Mouse (Mus musculus) midbrain, embryonic 14.5 days (tissue): ENCODE data around the gene Pink1. TPM values are rescaled to one million over a fixed set of nuclear protein-coding genes. Genes with fewer than 3 reads are reported as not detected.

Source experiments
- ATAC-seq: fragments of 200-750 bp; cut with Nextera tagmentation; 2 replicates; pipeline ENCODE4 v1.8.0; 2017; ENCODE audit warnings: moderate number of reproducible peaks, moderate library complexity; ENCODE audit not compliant: low FRiP score, low TSS enrichment
- DNase-seq: peaks from one replicate; pipeline ENCODE4 v3.0.0-alpha.2; 2015
- H3K27ac ChIP-seq: fragments of 300-500 bp; sonication (generic); replicated peaks from 2 replicates; pipeline ENCODE4 v1.5.1; 2014; ENCODE audit warnings: mild to moderate bottlenecking, low read depth, low read length, moderate library complexity
- H3K27me3 ChIP-seq: fragments of 300-500 bp; sonication (generic); 2 replicates; pipeline ENCODE4 v1.6.1; 2014; ENCODE audit warnings: low read length, control low read depth, mixed read lengths; ENCODE audit not compliant: control insufficient read depth, insufficient read depth
- H3K36me3 ChIP-seq: fragments of 300-500 bp; sonication (generic); 2 replicates; pipeline ENCODE4 v1.6.1; 2014; ENCODE audit warnings: low read length, control low read depth; ENCODE audit not compliant: control insufficient read depth, insufficient read depth
- H3K4me1 ChIP-seq: fragments of 300-500 bp; sonication (generic); 2 replicates; pipeline ENCODE4 v1.6.1; 2014; ENCODE audit warnings: mild to moderate bottlenecking, antibody characterized with exemption, low read length, control low read depth; ENCODE audit not compliant: control insufficient read depth, insufficient read depth
- H3K4me2 ChIP-seq: fragments of 300-500 bp; sonication (generic); 2 replicates; pipeline ENCODE4 v1.6.1; 2014; ENCODE audit warnings: mild to moderate bottlenecking, low read length, moderate library complexity
- H3K4me3 ChIP-seq: fragments of 300-500 bp; sonication (generic); replicated peaks from 2 replicates; pipeline ENCODE4 v1.5.1; 2014; ENCODE audit warnings: low read depth, low read length
- H3K9ac ChIP-seq: fragments of 300-500 bp; sonication (generic); replicated peaks from 2 replicates; pipeline ENCODE4 v1.6.1; 2014; ENCODE audit warnings: mild to moderate bottlenecking, low read length, moderate library complexity
- H3K9me3 ChIP-seq: fragments of 300-500 bp; sonication (generic); 2 replicates; pipeline ENCODE4 v1.6.1; 2016; ENCODE audit warnings: low read length, control low read depth, mixed read lengths; ENCODE audit not compliant: control insufficient read depth
- WGBS: fragments of 180-500 bp; shearing (Covaris S2); extraction: QIAGEN DNeasy Blood & Tissue Kit; methylation state at CpG from one replicate; pipeline ENCODE4 v1.1.7; 2014; 5-methylcytosine and 5-hydroxymethylcytosine counted together
- polyA plus RNA-seq: library from polyadenylated mRNA; unstranded; fragments of >200 nt; fragmentation: Nextera tagmentation; extraction: Ambion mirVana; gene quantifications from 2 replicates; pipeline ENCODE4 v1.2.1, GENCODE M21; 2014

The Pink1 gene
- polyA plus RNA-seq, 1 experiment from 2014 or later, result 54.1 TPM

GRCm38 (mm10) chr4:138313021-138313420 lies 13.1 kb downstream of the Pink1 start:
- Histone ChIP-seq H3K36me3 (peaks cover 88% of the 10 kb centered on the region), H3K4me1 (no peaks in the 10 kb centered on the region), H3K9ac (no peak overlapping the region), H3K4me3 (no peak overlapping the region), H3K27me3 (no peaks in the 10 kb centered on the region), H3K27ac (no peak overlapping the region), H3K4me2 (no peak overlapping the region), H3K9me3 (no peaks in the 10 kb centered on the region)
- ATAC-seq (no peak), DNase-seq (no peak)
- WGBS, result 90% methylated on average over 11 of the region's 11 CpGs

DNA sequence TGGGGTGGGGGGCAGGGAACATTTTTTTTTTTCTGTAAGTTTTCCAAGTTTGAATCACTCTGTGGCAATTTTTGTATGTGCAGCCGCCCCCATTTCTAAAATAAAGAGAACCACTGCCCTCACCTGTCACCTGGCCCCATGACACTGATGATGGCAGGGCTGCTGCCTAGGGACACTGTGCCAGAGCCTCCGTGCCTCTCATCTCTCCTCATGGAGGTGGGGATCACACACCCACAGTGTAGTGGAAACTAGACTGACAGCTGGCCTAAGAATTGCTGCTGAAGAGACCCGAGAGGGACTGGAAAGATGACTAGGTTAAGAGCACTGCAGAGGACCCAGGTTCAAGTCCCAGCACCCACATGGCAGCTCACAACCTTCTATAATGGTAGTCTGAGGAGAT lies 14.0 kb downstream of the Pink1 start:
- Histone ChIP-seq H3K9ac (no peak overlapping the region), H3K4me3 (no peak overlapping the region), H3K36me3 (peaks cover 83% of the 10 kb centered on the region), H3K9me3 (no peaks in the 10 kb centered on the region), H3K27me3 (no peaks in the 10 kb centered on the region), H3K4me1 (no peaks in the 10 kb centered on the region), H3K27ac (no peak overlapping the region), H3K4me2 (no peak overlapping the region)
- no peak for ATAC-seq
- 90% methylated on average over 3 of the region's 3 CpGs for WGBS
- no peak for DNase-seq

- H3K9ac ChIP-seq, result no peak overlapping the region
- no peaks in the 10 kb centered on the region for H3K9me3 ChIP-seq
- peak; percentile 68 for DNase-seq
- no peak overlapping the region for H3K4me3 ChIP-seq
- WGBS, result 61% methylated on average over 8 of the region's 8 CpGs
- peak; percentile 31; the same call in 1 of the 2 replicates for ATAC-seq
- no peaks in the 10 kb centered on the region for H3K27me3 ChIP-seq
- no peaks in the 10 kb centered on the region for H3K4me1 ChIP-seq
- H3K4me2 ChIP-seq, result no peak overlapping the region
- no peak overlapping the region for H3K27ac ChIP-seq
- H3K36me3 ChIP-seq, result peaks cover 82% of the 10 kb centered on the region
These were observed 14.5 kb downstream of the Pink1 start for GRCm38 (mm10) chr4:138311595-138311994.

DNA sequence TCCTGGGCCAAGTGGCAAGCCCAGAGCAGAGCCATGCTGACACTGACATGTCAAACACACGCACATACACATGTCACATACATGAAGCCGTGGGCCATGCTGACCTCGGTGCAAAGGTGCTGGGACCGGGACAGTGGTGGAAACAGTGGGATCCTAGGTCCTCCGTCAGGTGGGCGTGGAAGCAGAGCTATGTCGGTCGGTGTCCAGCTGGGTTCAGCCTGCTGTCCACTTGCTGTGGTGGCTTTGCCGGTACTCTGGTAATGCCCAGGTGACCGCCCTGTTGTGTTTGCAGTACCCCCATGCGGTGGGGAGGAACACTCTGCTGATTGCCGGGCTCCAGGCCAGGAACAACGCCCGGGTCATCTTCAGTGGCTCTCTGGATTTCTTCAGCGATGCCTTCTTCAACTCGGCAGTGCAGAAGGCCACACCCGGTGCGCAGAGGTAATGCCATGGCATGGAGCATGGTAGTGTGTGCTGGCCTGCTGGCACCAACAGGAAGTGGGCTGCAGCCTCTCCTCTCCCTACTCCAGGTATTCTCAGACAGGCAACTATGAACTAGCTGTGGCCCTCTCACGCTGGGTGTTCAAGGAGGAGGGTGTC lies 15.7 kb downstream of the Pink1 start:
- DNase-seq (no peak), ATAC-seq (no peak)
- no peak overlapping the region for H3K27ac ChIP-seq
- H3K4me3 ChIP-seq, result no peak overlapping the region
- H3K9me3 ChIP-seq, result no peaks in the 10 kb centered on the region
- no peak overlapping the region for H3K9ac ChIP-seq
- H3K27me3 ChIP-seq, result no peaks in the 10 kb centered on the region
- WGBS, result 96% methylated on average over 19 of the region's 19 CpGs
- H3K4me1 ChIP-seq, result peaks cover 6% of the 10 kb centered on the region
- peaks cover 75% of the 10 kb centered on the region for H3K36me3 ChIP-seq
- no peak overlapping the region for H3K4me2 ChIP-seq

DNA sequence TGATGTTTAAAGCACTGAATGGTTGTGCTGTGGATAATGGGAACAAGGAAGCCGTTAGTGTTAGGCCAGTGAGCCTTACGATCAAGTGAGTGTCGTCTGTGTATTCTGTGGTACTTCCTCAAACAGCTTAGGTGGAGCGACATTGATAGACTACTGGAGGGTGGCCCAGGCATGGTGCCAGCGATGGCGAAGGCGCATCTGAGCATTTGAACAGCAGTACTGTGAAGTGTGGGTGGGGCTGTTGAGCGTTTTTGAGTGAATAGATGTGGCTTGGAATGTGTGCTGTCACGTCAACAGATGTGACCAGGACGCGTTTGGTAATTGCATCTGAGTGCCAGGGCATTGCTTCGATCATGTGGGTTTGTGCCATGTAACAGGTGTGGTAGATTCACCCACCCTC lies 18.4 kb downstream of the Pink1 start:
- H3K36me3 ChIP-seq, result peaks cover 48% of the 10 kb centered on the region
- no peak overlapping the region for H3K9ac ChIP-seq
- H3K27me3 ChIP-seq, result no peaks in the 10 kb centered on the region
- peaks cover 14% of the 10 kb centered on the region for H3K4me1 ChIP-seq
- no peak for DNase-seq
- ATAC-seq, result no peak
- no peaks in the 10 kb centered on the region for H3K9me3 ChIP-seq
- WGBS, result 95% methylated on average over 12 of the region's 12 CpGs
- no peak overlapping the region for H3K4me2 ChIP-seq
- no peak overlapping the region for H3K27ac ChIP-seq
- no peak overlapping the region for H3K4me3 ChIP-seq

DNA sequence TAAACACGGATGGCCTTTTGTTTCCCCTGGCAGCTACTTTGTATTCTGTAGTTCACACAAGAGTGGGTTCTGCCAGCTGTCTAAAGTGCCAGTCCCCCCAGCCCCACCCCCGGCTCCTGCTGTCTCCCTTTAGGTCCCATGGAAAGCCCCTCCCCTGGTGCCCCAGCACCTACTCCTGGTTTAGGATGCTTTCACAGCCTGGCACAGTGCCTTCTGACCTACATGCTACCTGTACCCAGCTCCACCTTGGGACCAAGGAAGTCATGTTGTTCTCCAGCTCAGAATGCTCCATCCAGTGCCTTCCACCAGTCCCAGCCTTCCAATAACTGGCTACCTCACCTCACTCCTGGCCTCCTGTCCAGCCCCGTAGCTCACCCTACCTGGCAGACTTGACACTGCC lies 19.1 kb downstream of the Pink1 start:
- no peak overlapping the region for H3K9ac ChIP-seq
- no peak for ATAC-seq
- peaks cover 41% of the 10 kb centered on the region for H3K36me3 ChIP-seq

GRCm38 (mm10) chr4:138304340-138305104 lies 21.6 kb downstream of the Pink1 start, which contains the start of gene Ddost:
Gene Ddost (plus strand): TSS chr4:138304730.
- H3K9me3 ChIP-seq, result no peaks in the 10 kb centered on the region
- H3K27me3 ChIP-seq, result no peaks in the 10 kb centered on the region
- peaks cover 14% of the 10 kb centered on the region for H3K4me1 ChIP-seq
- DNase-seq (peak; percentile 99), ATAC-seq (peak; percentile 97)
- peak within 1 kb of the TSS; percentile 88 for H3K9ac ChIP-seq
- under 1% methylated on average over 64 of the region's 64 CpGs for WGBS
- peak within 1 kb of the TSS; percentile 80 for H3K4me2 ChIP-seq
- H3K4me3 ChIP-seq, result peak within 1 kb of the TSS; percentile 90
- peaks cover 19% of the 10 kb centered on the region for H3K36me3 ChIP-seq
- peak within 1 kb of the TSS; percentile 82 for H3K27ac ChIP-seq

More for the DNA sequence above, 19.1 kb downstream of the Pink1 start:
- no peak overlapping the region for H3K27ac ChIP-seq
- H3K4me2 ChIP-seq, result no peak overlapping the region
- no peaks in the 10 kb centered on the region for H3K9me3 ChIP-seq
- no peak for DNase-seq
- H3K4me1 ChIP-seq, result peaks cover 14% of the 10 kb centered on the region
- no peaks in the 10 kb centered on the region for H3K27me3 ChIP-seq
- no peak overlapping the region for H3K4me3 ChIP-seq
- 82% methylated on average over 3 of the region's 3 CpGs for WGBS

DNA sequence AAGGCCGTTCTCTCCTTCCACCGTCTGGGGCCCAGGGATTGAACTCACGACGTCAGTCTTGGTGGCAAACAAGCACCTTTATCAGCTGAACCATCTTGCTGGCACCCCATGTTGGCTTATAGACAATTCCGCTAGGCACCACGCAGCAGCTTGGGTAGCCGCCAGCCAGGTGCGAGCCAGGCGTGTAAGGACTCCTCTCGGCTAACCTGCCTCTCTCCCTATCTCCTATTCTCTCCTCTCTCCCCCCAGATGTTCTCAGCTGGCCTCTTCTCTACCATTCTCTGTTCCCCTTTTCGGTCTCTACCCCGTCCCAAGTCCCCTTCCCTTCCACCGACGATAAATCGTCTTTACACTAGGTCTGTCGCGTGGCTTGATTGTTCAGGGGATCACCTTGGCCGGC lies 22.4 kb downstream of the Pink1 start:
- no peak for ATAC-seq
- 16% methylated on average over 18 of the region's 18 CpGs for WGBS
- H3K4me1 ChIP-seq, result peaks cover 14% of the 10 kb centered on the region
- H3K4me3 ChIP-seq, result peak overlapping the region; percentile 90
- H3K27ac ChIP-seq, result peak overlapping the region; percentile 62; the same call in 1 of the 2 replicates
- no peaks in the 10 kb centered on the region for H3K27me3 ChIP-seq
- no peaks in the 10 kb centered on the region for H3K9me3 ChIP-seq
- DNase-seq, result no peak
- H3K9ac ChIP-seq, result peak overlapping the region; percentile 54
- H3K4me2 ChIP-seq, result peak overlapping the region; percentile 77
- peaks cover 11% of the 10 kb centered on the region for H3K36me3 ChIP-seq

- Histone ChIP-seq H3K27ac (no peak overlapping the region), H3K9ac (no peak overlapping the region), H3K27me3 (no peaks in the 10 kb centered on the region), H3K36me3 (peaks cover 7% of the 10 kb centered on the region; the same call in 1 of the 2 replicates), H3K4me1 (peaks cover 14% of the 10 kb centered on the region), H3K9me3 (no peaks in the 10 kb centered on the region), H3K4me2 (no peak overlapping the region), H3K4me3 (no peak overlapping the region)
- 96% methylated on average over 3 of the region's 3 CpGs for WGBS
- ATAC-seq (no peak), DNase-seq (no peak)
These were observed 23.1 kb downstream of the Pink1 start for GRCm38 (mm10) chr4:138303011-138303410.
